Mouse (Mus musculus): ENCODE data around the gene Alox12. TPM values are rescaled to one million over a fixed set of nuclear protein-coding genes. Genes with fewer than 3 reads are reported as not detected.

The Alox12 gene
- 0.85 to 26.1 TPM (median 1.6 TPM) in 3 replicates for total RNA-seq (2017)

- no peak for ATAC-seq (replicated peaks; ENCODE audit: insufficient number of reproducible peaks, low FRiP score, low TSS enrichment, poor library complexity, severe bottlenecking)
Measured at GRCm38 (mm10) chr11:70254931-70255531, at the start of gene Alox12. Gene Alox12 (minus strand): TSS chr11:70255353.

GRCm38 (mm10) chr11:70302293-70302692 lies 47.1 kb upstream of the Alox12 start:
- ATAC-seq (replicated peaks; ENCODE audit: insufficient number of reproducible peaks, low FRiP score, low TSS enrichment, poor library complexity, severe bottlenecking): no peak

- ATAC-seq (replicated peaks; ENCODE audit: insufficient number of reproducible peaks, low FRiP score, low TSS enrichment, poor library complexity, severe bottlenecking): no peak
Measured at GRCm38 (mm10) chr11:70297836-70298454, 42.8 kb upstream of the Alox12 start.

- no peak for ATAC-seq (replicated peaks; ENCODE audit: insufficient number of reproducible peaks, low FRiP score, low TSS enrichment, poor library complexity, severe bottlenecking)
Measured at GRCm38 (mm10) chr11:70297405-70297804, 42.3 kb upstream of the Alox12 start.

GRCm38 (mm10) chr11:70293881-70294280 lies 38.7 kb upstream of the Alox12 start:
- ATAC-seq (replicated peaks; ENCODE audit: insufficient number of reproducible peaks, low FRiP score, low TSS enrichment, poor library complexity, severe bottlenecking): no peak

GRCm38 (mm10) chr11:70291235-70291634 lies 36.1 kb upstream of the Alox12 start:
- no peak for ATAC-seq (replicated peaks; ENCODE audit: insufficient number of reproducible peaks, low FRiP score, low TSS enrichment, poor library complexity, severe bottlenecking)

- no peak for ATAC-seq (replicated peaks; ENCODE audit: insufficient number of reproducible peaks, low FRiP score, low TSS enrichment, poor library complexity, severe bottlenecking)
Measured at GRCm38 (mm10) chr11:70289236-70289635, 34.1 kb upstream of the Alox12 start.

- ATAC-seq (replicated peaks; ENCODE audit: insufficient number of reproducible peaks, low FRiP score, low TSS enrichment, poor library complexity, severe bottlenecking): no peak
Measured at GRCm38 (mm10) chr11:70288102-70288501, 32.9 kb upstream of the Alox12 start.

- ATAC-seq (replicated peaks; ENCODE audit: insufficient number of reproducible peaks, low FRiP score, low TSS enrichment, poor library complexity, severe bottlenecking): no peak
Measured at GRCm38 (mm10) chr11:70285686-70286085, 30.5 kb upstream of the Alox12 start.

GRCm38 (mm10) chr11:70284757-70285156 lies 29.6 kb upstream of the Alox12 start:
- no peak for ATAC-seq (replicated peaks; ENCODE audit: insufficient number of reproducible peaks, low FRiP score, low TSS enrichment, poor library complexity, severe bottlenecking)

- no peak for ATAC-seq (replicated peaks; ENCODE audit: insufficient number of reproducible peaks, low FRiP score, low TSS enrichment, poor library complexity, severe bottlenecking)
Measured at GRCm38 (mm10) chr11:70283666-70284065, 28.5 kb upstream of the Alox12 start.

GRCm38 (mm10) chr11:70280441-70280840 lies 25.3 kb upstream of the Alox12 start:
- peak; percentile 66 for ATAC-seq (replicated peaks; ENCODE audit: insufficient number of reproducible peaks, low FRiP score, low TSS enrichment, poor library complexity, severe bottlenecking)

GRCm38 (mm10) chr11:70278961-70279360 lies 23.8 kb upstream of the Alox12 start:
- no peak for ATAC-seq (replicated peaks; ENCODE audit: insufficient number of reproducible peaks, low FRiP score, low TSS enrichment, poor library complexity, severe bottlenecking)

- no peak for ATAC-seq (replicated peaks; ENCODE audit: insufficient number of reproducible peaks, low FRiP score, low TSS enrichment, poor library complexity, severe bottlenecking)
Measured at GRCm38 (mm10) chr11:70271641-70272040, 16.5 kb upstream of the Alox12 start.

- ATAC-seq (replicated peaks; ENCODE audit: insufficient number of reproducible peaks, low FRiP score, low TSS enrichment, poor library complexity, severe bottlenecking): no peak
Measured at GRCm38 (mm10) chr11:70266405-70266804, 11.3 kb upstream of the Alox12 start.

GRCm38 (mm10) chr11:70265819-70266218 lies 10.7 kb upstream of the Alox12 start:
- no peak for ATAC-seq (replicated peaks; ENCODE audit: insufficient number of reproducible peaks, low FRiP score, low TSS enrichment, poor library complexity, severe bottlenecking)

- no peak for ATAC-seq (replicated peaks; ENCODE audit: insufficient number of reproducible peaks, low FRiP score, low TSS enrichment, poor library complexity, severe bottlenecking)
Measured at GRCm38 (mm10) chr11:70265252-70265651, 10.1 kb upstream of the Alox12 start.

GRCm38 (mm10) chr11:70259035-70259434 lies 3.9 kb upstream of the Alox12 start:
- no peak for ATAC-seq (replicated peaks; ENCODE audit: insufficient number of reproducible peaks, low FRiP score, low TSS enrichment, poor library complexity, severe bottlenecking)

- ATAC-seq (replicated peaks; ENCODE audit: insufficient number of reproducible peaks, low FRiP score, low TSS enrichment, poor library complexity, severe bottlenecking): no peak; the same call in 1 of the 2 replicates
Measured at GRCm38 (mm10) chr11:70254337-70254736, 816 bp downstream of the Alox12 start.

- ATAC-seq (replicated peaks; ENCODE audit: insufficient number of reproducible peaks, low FRiP score, low TSS enrichment, poor library complexity, severe bottlenecking): no peak
Measured at GRCm38 (mm10) chr11:70251853-70252252, 3.3 kb downstream of the Alox12 start.
